Mouse (Mus musculus): ENCODE results near the gene Zfp770. TPM values are rescaled to one million over a fixed set of nuclear protein-coding genes. Genes with fewer than 3 reads are reported as not detected.

The Zfp770 gene
- polyA plus RNA-seq, 1 experiment from 2014 or later, result 2.8 TPM

GRCm38 (mm10) chr2:114153247-114153646, 48.0 kb downstream of the Zfp770 start:
- H3K9me3 ChIP-seq (replicated peaks; ENCODE audit: control insufficient read depth, low read length), result no peaks in the 10 kb centered on the region
- H3K36me3 ChIP-seq (ENCODE audit: control insufficient read depth, insufficient read depth), result peaks cover 55% of the 10 kb centered on the region
- ATAC-seq (replicated peaks; ENCODE audit: extremely low read depth, insufficient read depth, low FRiP score), result no peak
- 86% methylated on average over 6 of the region's 6 CpGs for WGBS
- no peak overlapping the region for H3K9ac ChIP-seq (ENCODE audit: low read length)
- no peak overlapping the region for H3K4me2 ChIP-seq (ENCODE audit: low read depth, low read length)
- H3K4me1 ChIP-seq (ENCODE audit: control insufficient read depth, insufficient read depth, low read length), result no peaks in the 10 kb centered on the region
- no peak overlapping the region for H3K27ac ChIP-seq (ENCODE audit: low read length)
- no peaks in the 10 kb centered on the region for H3K27me3 ChIP-seq (ENCODE audit: control insufficient read depth, insufficient read depth, low read length)
- H3K4me3 ChIP-seq (ENCODE audit: low read length), result no peak overlapping the region

DNA sequence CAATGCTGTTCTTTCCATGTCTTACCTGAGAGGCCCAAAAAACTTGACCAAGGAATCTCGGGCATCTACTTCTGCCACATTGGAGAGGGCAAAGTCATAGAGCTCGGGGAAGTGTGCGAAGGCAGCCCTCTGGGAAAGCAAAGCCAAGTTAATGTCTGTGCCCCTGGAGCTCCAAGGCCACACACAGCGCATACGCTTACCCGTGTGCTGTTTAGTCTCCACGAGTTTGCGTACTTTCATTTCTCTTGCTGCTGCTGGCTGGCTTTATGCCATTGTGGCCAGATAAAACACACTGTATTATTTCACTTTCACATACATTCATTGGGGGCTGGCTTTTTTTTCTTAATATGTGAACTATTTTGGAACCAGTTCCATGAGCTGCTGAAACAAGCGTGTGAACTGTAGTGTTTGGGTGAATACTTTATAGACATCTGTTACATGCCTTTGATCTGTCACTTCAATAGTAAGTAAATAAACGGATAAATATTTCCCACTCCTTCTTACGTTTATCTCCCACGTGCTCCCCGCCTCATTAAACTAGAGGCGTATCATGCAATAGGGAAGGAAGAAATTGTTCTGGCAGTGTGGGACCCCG, 54.3 kb downstream of the Zfp770 start:
- no peak overlapping the region for H3K27ac ChIP-seq (ENCODE audit: low read length)
- 82% methylated on average over 15 of the region's 15 CpGs for WGBS
- no peaks in the 10 kb centered on the region for H3K9me3 ChIP-seq (replicated peaks; ENCODE audit: control insufficient read depth, low read length)
- no peak overlapping the region for H3K4me2 ChIP-seq (ENCODE audit: low read depth, low read length)
- H3K27me3 ChIP-seq (ENCODE audit: control insufficient read depth, insufficient read depth, low read length), result no peaks in the 10 kb centered on the region
- no peak overlapping the region for H3K9ac ChIP-seq (ENCODE audit: low read length)
- H3K4me3 ChIP-seq (ENCODE audit: low read length), result no peak overlapping the region
- H3K36me3 ChIP-seq (ENCODE audit: control insufficient read depth, insufficient read depth), result peaks cover 46% of the 10 kb centered on the region
- no peaks in the 10 kb centered on the region; the same call in 1 of the 2 replicates for H3K4me1 ChIP-seq (ENCODE audit: control insufficient read depth, insufficient read depth, low read length)
- no peak for ATAC-seq (replicated peaks; ENCODE audit: extremely low read depth, insufficient read depth, low FRiP score)

- Histone ChIP-seq H3K9me3 (replicated peaks; ENCODE audit: control insufficient read depth, low read length) (no peaks in the 10 kb centered on the region), H3K4me1 (ENCODE audit: control insufficient read depth, insufficient read depth, low read length) (no peaks in the 10 kb centered on the region; the same call in 1 of the 2 replicates), H3K36me3 (ENCODE audit: control insufficient read depth, insufficient read depth) (peaks cover 47% of the 10 kb centered on the region), H3K27me3 (ENCODE audit: control insufficient read depth, insufficient read depth, low read length) (no peaks in the 10 kb centered on the region), H3K9ac (ENCODE audit: low read length) (no peak overlapping the region), H3K27ac (ENCODE audit: low read length) (no peak overlapping the region), H3K4me3 (ENCODE audit: low read length) (no peak overlapping the region), H3K4me2 (ENCODE audit: low read depth, low read length) (no peak overlapping the region)
- ATAC-seq (replicated peaks; ENCODE audit: extremely low read depth, insufficient read depth, low FRiP score), result peak; percentile 63; the same call in 1 of the 2 replicates
- 60% methylated on average over 6 of the region's 6 CpGs for WGBS
Observed at GRCm38 (mm10) chr2:114145315-114145801, 55.9 kb downstream of the Zfp770 start.

DNA sequence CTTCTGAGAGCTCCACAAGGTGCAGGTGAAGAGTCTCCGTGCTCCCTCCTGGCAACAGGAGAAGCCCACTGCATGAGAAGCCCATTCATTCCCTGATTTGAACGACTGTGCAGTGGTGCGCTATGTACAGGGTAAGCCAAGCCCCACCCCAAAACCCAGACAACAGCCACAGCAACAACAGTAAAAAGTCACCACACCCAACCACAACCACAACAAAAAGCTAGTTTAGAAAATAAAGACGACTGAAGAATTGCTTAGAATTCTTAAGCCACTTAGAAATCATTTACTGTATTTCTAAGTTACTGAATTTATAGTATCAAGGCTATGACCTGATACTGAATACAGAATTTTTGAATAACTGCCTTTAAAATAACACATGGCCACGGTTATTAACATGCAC, 56.4 kb downstream of the Zfp770 start:
- Histone ChIP-seq H3K9me3 (replicated peaks; ENCODE audit: control insufficient read depth, low read length) (no peaks in the 10 kb centered on the region), H3K9ac (ENCODE audit: low read length) (no peak overlapping the region), H3K4me2 (ENCODE audit: low read depth, low read length) (no peak overlapping the region), H3K4me3 (ENCODE audit: low read length) (no peak overlapping the region), H3K27me3 (ENCODE audit: control insufficient read depth, insufficient read depth, low read length) (no peaks in the 10 kb centered on the region), H3K36me3 (ENCODE audit: control insufficient read depth, insufficient read depth) (peaks cover 46% of the 10 kb centered on the region), H3K4me1 (ENCODE audit: control insufficient read depth, insufficient read depth, low read length) (no peaks in the 10 kb centered on the region; the same call in 1 of the 2 replicates), H3K27ac (ENCODE audit: low read length) (no peak overlapping the region)
- ATAC-seq (replicated peaks; ENCODE audit: extremely low read depth, insufficient read depth, low FRiP score), result peak; percentile 77
- WGBS, result 83% methylated on average over 5 of the region's 5 CpGs

DNA sequence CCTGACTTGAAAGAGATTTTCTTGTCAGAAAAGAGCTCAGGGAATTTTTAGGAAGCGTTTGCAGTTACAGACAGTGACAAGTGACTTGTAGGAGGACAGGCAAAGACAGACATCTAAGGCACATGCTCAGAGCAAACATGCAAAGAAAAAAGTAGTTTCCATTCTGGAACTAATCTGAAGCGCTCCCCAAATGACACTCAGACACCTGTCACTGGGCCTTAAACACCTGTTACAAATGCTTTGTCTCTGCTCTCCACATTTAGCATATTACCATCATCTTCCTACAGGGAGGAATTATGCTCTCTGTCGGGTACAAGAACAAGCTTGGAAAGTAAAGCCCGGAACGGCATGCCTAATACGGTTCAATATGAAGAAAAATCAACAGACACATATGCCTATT, 57.4 kb downstream of the Zfp770 start:
- Histone ChIP-seq H3K27ac (ENCODE audit: low read length) (no peak overlapping the region), H3K4me2 (ENCODE audit: low read depth, low read length) (no peak overlapping the region), H3K27me3 (ENCODE audit: control insufficient read depth, insufficient read depth, low read length) (no peaks in the 10 kb centered on the region), H3K4me1 (ENCODE audit: control insufficient read depth, insufficient read depth, low read length) (no peaks in the 10 kb centered on the region; the same call in 1 of the 2 replicates), H3K9me3 (replicated peaks; ENCODE audit: control insufficient read depth, low read length) (no peaks in the 10 kb centered on the region), H3K4me3 (ENCODE audit: low read length) (no peak overlapping the region), H3K36me3 (ENCODE audit: control insufficient read depth, insufficient read depth) (peaks cover 45% of the 10 kb centered on the region), H3K9ac (ENCODE audit: low read length) (no peak overlapping the region)
- 86% methylated on average over 6 of the region's 6 CpGs for WGBS
- ATAC-seq (replicated peaks; ENCODE audit: extremely low read depth, insufficient read depth, low FRiP score), result no peak

Small RNA genes lying within 50 kb of the gene (microRNA-seq; reads per million reads assigned to microRNA genes)
- not detected for gene Mir7002

Other genes starting within 250 kb of the Zfp770 start
- gene Gjd2, start 187.8 kb downstream of the Zfp770 start, polyA plus RNA-seq (2015; fragmentation: Nextera tagmentation; extraction: Ambion mirVana), result 0.07 TPM in 1 of 2 replicates, not detected in the other
- 15,141 and 15,377 TPM in 2 replicates for gene Actc1, start 147.9 kb downstream of the Zfp770 start, polyA plus RNA-seq (2015; fragmentation: Nextera tagmentation; extraction: Ambion mirVana)
- gene Aqr, start 14.4 kb downstream of the Zfp770 start, polyA plus RNA-seq (2015; fragmentation: Nextera tagmentation; extraction: Ambion mirVana), result 21.9 and 23.8 TPM in 2 replicates

Measured in heart, embryonic 16.5 days (tissue).